Mouse (Mus musculus): ENCODE measurements around the gene Lgals1. TPM values are rescaled to one million over a fixed set of nuclear protein-coding genes. Genes with fewer than 3 reads are reported as not detected.

The Lgals1 gene
- total RNA-seq, 2 experiments from 2014 or later = 745 to 991 TPM

Other genes starting within 250 kb of the Lgals1 start
- gene Elfn2, start 208.0 kb upstream of the Lgals1 start, total RNA-seq (2014; fragmentation: Nextera tagmentation) = not detected in 2 replicates
- gene Elfn2, start 208.0 kb upstream of the Lgals1 start, total RNA-seq (2017) = not detected in 2 replicates
- 31.2 and 34.9 TPM in 2 replicates for gene Mfng, start 153.2 kb upstream of the Lgals1 start, total RNA-seq (2014; fragmentation: Nextera tagmentation)
- gene Mfng, start 153.2 kb upstream of the Lgals1 start, total RNA-seq (2017) = 4.5 and 8.2 TPM in 2 replicates
- gene Card10, start 123.7 kb upstream of the Lgals1 start, total RNA-seq (2014; fragmentation: Nextera tagmentation) = not detected in 2 replicates
- gene Card10, start 123.7 kb upstream of the Lgals1 start, total RNA-seq (2017) = 0.22 TPM in 1 of 2 replicates, not detected in the other
- gene Cdc42ep1, start 84.1 kb upstream of the Lgals1 start, total RNA-seq (2014; fragmentation: Nextera tagmentation) = not detected in 2 replicates
- gene Cdc42ep1, start 84.1 kb upstream of the Lgals1 start, total RNA-seq (2017) = not detected in 2 replicates
- gene Lgals2, start 71.2 kb upstream of the Lgals1 start, total RNA-seq (2014; fragmentation: Nextera tagmentation) = not detected in 2 replicates
- not detected in 2 replicates for gene Lgals2, start 71.2 kb upstream of the Lgals1 start, total RNA-seq (2017)
- 46.3 and 48.6 TPM in 2 replicates for gene Gga1, start 49.5 kb upstream of the Lgals1 start, total RNA-seq (2014; fragmentation: Nextera tagmentation)
- gene Gga1, start 49.5 kb upstream of the Lgals1 start, total RNA-seq (2017) = 13.9 and 17.6 TPM in 2 replicates
- gene Gm49510, start 27.1 kb upstream of the Lgals1 start, total RNA-seq (2014; fragmentation: Nextera tagmentation) = not detected in 2 replicates
- gene Gm49510, start 27.1 kb upstream of the Lgals1 start, total RNA-seq (2017) = 1.1 TPM in 1 of 2 replicates, not detected in the other
- 58.0 and 70.8 TPM in 2 replicates for gene Sh3bp1, start 27.0 kb upstream of the Lgals1 start, total RNA-seq (2014; fragmentation: Nextera tagmentation)
- 19.3 and 29.4 TPM in 2 replicates for gene Sh3bp1, start 27.0 kb upstream of the Lgals1 start, total RNA-seq (2017)
- 10.6 and 19.8 TPM in 2 replicates for gene Pdxp, start 12.8 kb upstream of the Lgals1 start, total RNA-seq (2014; fragmentation: Nextera tagmentation)
- gene Pdxp, start 12.8 kb upstream of the Lgals1 start, total RNA-seq (2017) = 4.0 and 6.4 TPM in 2 replicates
- 34.4 and 60.8 TPM in 2 replicates for gene Nol12, start 8.2 kb downstream of the Lgals1 start, total RNA-seq (2014; fragmentation: Nextera tagmentation)
- 20.1 and 30.7 TPM in 2 replicates for gene Nol12, start 8.2 kb downstream of the Lgals1 start, total RNA-seq (2017)
- 44.7 and 55.4 TPM in 2 replicates for gene Triobp, start 21.0 kb downstream of the Lgals1 start, total RNA-seq (2014; fragmentation: Nextera tagmentation)
- gene Triobp, start 21.0 kb downstream of the Lgals1 start, total RNA-seq (2017) = 20.6 and 32.3 TPM in 2 replicates
- gene H1f0, start 101.7 kb downstream of the Lgals1 start, total RNA-seq (2014; fragmentation: Nextera tagmentation) = 10.6 and 17.0 TPM in 2 replicates
- 19.6 and 24.4 TPM in 2 replicates for gene H1f0, start 101.7 kb downstream of the Lgals1 start, total RNA-seq (2017)
- 0.73 TPM in 1 of 2 replicates, not detected in the other for gene Galr3, start 115.2 kb downstream of the Lgals1 start, total RNA-seq (2014; fragmentation: Nextera tagmentation)
- 0.65 and 2.1 TPM in 2 replicates for gene Galr3, start 115.2 kb downstream of the Lgals1 start, total RNA-seq (2017)
- gene Ankrd54, start 136.2 kb downstream of the Lgals1 start, total RNA-seq (2014; fragmentation: Nextera tagmentation) = 14.5 and 21.9 TPM in 2 replicates
- gene Ankrd54, start 136.2 kb downstream of the Lgals1 start, total RNA-seq (2017) = 14.0 and 20.8 TPM in 2 replicates
- 228 and 235 TPM in 2 replicates for gene Eif3l, start 148.5 kb downstream of the Lgals1 start, total RNA-seq (2014; fragmentation: Nextera tagmentation)
- gene Eif3l, start 148.5 kb downstream of the Lgals1 start, total RNA-seq (2017) = 310 and 312 TPM in 2 replicates
- 7.6 and 13.5 TPM in 2 replicates for gene Micall1, start 182.2 kb downstream of the Lgals1 start, total RNA-seq (2014; fragmentation: Nextera tagmentation)
- gene Micall1, start 182.2 kb downstream of the Lgals1 start, total RNA-seq (2017) = 4.1 and 7.1 TPM in 2 replicates
- 60.5 and 134 TPM in 2 replicates for gene Polr2f, start 214.3 kb downstream of the Lgals1 start, total RNA-seq (2014; fragmentation: Nextera tagmentation)
- 91.1 and 113 TPM in 2 replicates for gene Polr2f, start 214.3 kb downstream of the Lgals1 start, total RNA-seq (2017)
- not detected in 2 replicates for gene 1700088E04Rik, start 214.5 kb downstream of the Lgals1 start, total RNA-seq (2014; fragmentation: Nextera tagmentation)
- not detected in 2 replicates for gene 1700088E04Rik, start 214.5 kb downstream of the Lgals1 start, total RNA-seq (2017)
- gene Sox10, start 238.5 kb downstream of the Lgals1 start, total RNA-seq (2014; fragmentation: Nextera tagmentation) = not detected in 2 replicates
- gene Sox10, start 238.5 kb downstream of the Lgals1 start, total RNA-seq (2017) = not detected in 2 replicates